Mouse (Mus musculus): ENCODE measurements at regions not wholly inside any gene's neighbourhood (a gene's known extent, or its start where the extent isn't known, plus 50 kb on each side); places are given as distances from the start of the nearest gene placed in this dataset.

- no peak for ATAC-seq
- Histone ChIP-seq H3K4me3 (no peak overlapping the region), H3K27ac (no peak overlapping the region), H3K9ac (no peak overlapping the region), H3K36me3 (ENCODE audit: poor library complexity, severe bottlenecking) (no peaks in the 10 kb centered on the region), H3K9me3 (replicated peaks) (no peaks in the 10 kb centered on the region), H3K4me2 (no peak overlapping the region), H3K4me1 (no peaks in the 10 kb centered on the region), H3K27me3 (no peaks in the 10 kb centered on the region)
- 69% methylated on average over 4 of the region's 4 CpGs for WGBS
Observed at GRCm38 (mm10) chr9:113026096-113026903, 681.8 kb downstream of the Pdcd6ip start.

- Histone ChIP-seq H3K4me3 (no peak overlapping the region), H3K27ac (no peak overlapping the region), H3K36me3 (ENCODE audit: poor library complexity, severe bottlenecking) (no peaks in the 10 kb centered on the region), H3K27me3 (no peaks in the 10 kb centered on the region), H3K4me2 (no peak overlapping the region), H3K9me3 (replicated peaks) (no peaks in the 10 kb centered on the region), H3K4me1 (no peaks in the 10 kb centered on the region), H3K9ac (no peak overlapping the region)
- ATAC-seq = no peak
- WGBS = 78% methylated on average over 6 of the region's 6 CpGs
Observed at GRCm38 (mm10) chr9:113021866-113022645, 686.0 kb downstream of the Pdcd6ip start.

GRCm38 (mm10) chr9:113019576-113019975, 688.5 kb downstream of the Pdcd6ip start:
- Histone ChIP-seq H3K4me3 (no peak overlapping the region), H3K27me3 (no peaks in the 10 kb centered on the region), H3K36me3 (ENCODE audit: poor library complexity, severe bottlenecking) (no peaks in the 10 kb centered on the region), H3K9ac (no peak overlapping the region), H3K27ac (no peak overlapping the region), H3K4me1 (no peaks in the 10 kb centered on the region), H3K9me3 (replicated peaks) (no peaks in the 10 kb centered on the region), H3K4me2 (no peak overlapping the region)
- WGBS = 57% methylated on average over 6 of the region's 6 CpGs
- ATAC-seq = no peak

GRCm38 (mm10) chr9:113008106-113008505, 700.0 kb downstream of the Pdcd6ip start:
- no peak overlapping the region for H3K4me3 ChIP-seq
- no peak overlapping the region for H3K27ac ChIP-seq
- WGBS = 86% methylated on average over 4 of the region's 4 CpGs
- ATAC-seq = no peak
- no peaks in the 10 kb centered on the region for H3K9me3 ChIP-seq (replicated peaks)
- no peaks in the 10 kb centered on the region for H3K36me3 ChIP-seq (ENCODE audit: poor library complexity, severe bottlenecking)
- H3K4me2 ChIP-seq = no peak overlapping the region
- H3K4me1 ChIP-seq = no peaks in the 10 kb centered on the region
- no peak overlapping the region for H3K9ac ChIP-seq
- no peaks in the 10 kb centered on the region for H3K27me3 ChIP-seq

GRCm38 (mm10) chr9:112996204-112996603, 711.9 kb downstream of the Pdcd6ip start:
- no peak overlapping the region for H3K9ac ChIP-seq
- no peaks in the 10 kb centered on the region for H3K9me3 ChIP-seq (replicated peaks)
- no peaks in the 10 kb centered on the region for H3K36me3 ChIP-seq (ENCODE audit: poor library complexity, severe bottlenecking)
- 89% methylated on average over 1 of the region's 1 CpGs for WGBS
- H3K4me2 ChIP-seq = no peak overlapping the region
- no peak overlapping the region for H3K27ac ChIP-seq
- H3K27me3 ChIP-seq = no peaks in the 10 kb centered on the region
- no peak overlapping the region for H3K4me3 ChIP-seq
- ATAC-seq = no peak
- H3K4me1 ChIP-seq = no peaks in the 10 kb centered on the region

- ATAC-seq = no peak
- H3K4me2 ChIP-seq = no peak overlapping the region
- 71% methylated on average over 4 of the region's 4 CpGs for WGBS
- H3K4me1 ChIP-seq = no peaks in the 10 kb centered on the region
- H3K4me3 ChIP-seq = no peak overlapping the region
- H3K27me3 ChIP-seq = no peaks in the 10 kb centered on the region
- no peak overlapping the region for H3K9ac ChIP-seq
- no peaks in the 10 kb centered on the region for H3K36me3 ChIP-seq (ENCODE audit: poor library complexity, severe bottlenecking)
- H3K27ac ChIP-seq = no peak overlapping the region
- H3K9me3 ChIP-seq (replicated peaks) = no peaks in the 10 kb centered on the region
Observed at GRCm38 (mm10) chr9:112994774-112995173, 713.3 kb downstream of the Pdcd6ip start.

- 84% methylated on average over 2 of the region's 2 CpGs for WGBS
- no peaks in the 10 kb centered on the region for H3K4me1 ChIP-seq
- H3K9ac ChIP-seq = no peak overlapping the region
- H3K27ac ChIP-seq = no peak overlapping the region
- ATAC-seq = no peak
- H3K4me2 ChIP-seq = no peak overlapping the region
- H3K4me3 ChIP-seq = no peak overlapping the region
- no peaks in the 10 kb centered on the region for H3K36me3 ChIP-seq (ENCODE audit: poor library complexity, severe bottlenecking)
- H3K27me3 ChIP-seq = no peaks in the 10 kb centered on the region
- H3K9me3 ChIP-seq (replicated peaks) = no peaks in the 10 kb centered on the region
Observed at GRCm38 (mm10) chr9:112993627-112994026, 714.4 kb downstream of the Pdcd6ip start.

GRCm38 (mm10) chr9:112992937-112993336, 715.1 kb downstream of the Pdcd6ip start:
- no peak overlapping the region for H3K4me2 ChIP-seq
- H3K36me3 ChIP-seq (ENCODE audit: poor library complexity, severe bottlenecking) = no peaks in the 10 kb centered on the region
- WGBS = 71% methylated on average over 3 of the region's 3 CpGs
- H3K27me3 ChIP-seq = no peaks in the 10 kb centered on the region
- no peaks in the 10 kb centered on the region for H3K9me3 ChIP-seq (replicated peaks)
- no peak for ATAC-seq
- no peak overlapping the region for H3K4me3 ChIP-seq
- H3K27ac ChIP-seq = no peak overlapping the region
- no peaks in the 10 kb centered on the region for H3K4me1 ChIP-seq
- H3K9ac ChIP-seq = no peak overlapping the region

GRCm38 (mm10) chr9:112983353-112983752, 724.7 kb downstream of the Pdcd6ip start:
- WGBS = 91% methylated on average over 6 of the region's 6 CpGs
- no peak overlapping the region for H3K4me2 ChIP-seq
- no peaks in the 10 kb centered on the region for H3K4me1 ChIP-seq
- no peak overlapping the region for H3K4me3 ChIP-seq
- no peaks in the 10 kb centered on the region for H3K36me3 ChIP-seq (ENCODE audit: poor library complexity, severe bottlenecking)
- H3K27ac ChIP-seq = no peak overlapping the region
- H3K27me3 ChIP-seq = no peaks in the 10 kb centered on the region
- H3K9me3 ChIP-seq (replicated peaks) = no peaks in the 10 kb centered on the region
- H3K9ac ChIP-seq = no peak overlapping the region
- ATAC-seq = no peak

- WGBS = 86% methylated on average over 1 of the region's 1 CpGs
- Histone ChIP-seq H3K36me3 (ENCODE audit: poor library complexity, severe bottlenecking) (no peaks in the 10 kb centered on the region), H3K4me3 (no peak overlapping the region), H3K4me1 (no peaks in the 10 kb centered on the region), H3K4me2 (no peak overlapping the region), H3K9me3 (replicated peaks) (no peaks in the 10 kb centered on the region), H3K9ac (no peak overlapping the region), H3K27me3 (no peaks in the 10 kb centered on the region), H3K27ac (no peak overlapping the region)
- ATAC-seq = no peak
Observed at GRCm38 (mm10) chr9:112951567-112951966, 715.8 kb upstream of the Arpp21 start.

GRCm38 (mm10) chr9:112950056-112950455, 714.3 kb upstream of the Arpp21 start:
- no peak overlapping the region for H3K4me3 ChIP-seq
- H3K4me2 ChIP-seq = no peak overlapping the region
- ATAC-seq = no peak
- 82% methylated on average over 2 of the region's 2 CpGs for WGBS
- no peak overlapping the region for H3K9ac ChIP-seq
- H3K36me3 ChIP-seq (ENCODE audit: poor library complexity, severe bottlenecking) = no peaks in the 10 kb centered on the region
- no peaks in the 10 kb centered on the region for H3K4me1 ChIP-seq
- H3K9me3 ChIP-seq (replicated peaks) = no peaks in the 10 kb centered on the region
- H3K27ac ChIP-seq = no peak overlapping the region
- H3K27me3 ChIP-seq = no peaks in the 10 kb centered on the region

- Histone ChIP-seq H3K4me3 (no peak overlapping the region), H3K27ac (no peak overlapping the region), H3K36me3 (ENCODE audit: poor library complexity, severe bottlenecking) (no peaks in the 10 kb centered on the region), H3K9ac (no peak overlapping the region), H3K27me3 (no peaks in the 10 kb centered on the region), H3K4me2 (no peak overlapping the region), H3K9me3 (replicated peaks) (no peaks in the 10 kb centered on the region), H3K4me1 (no peaks in the 10 kb centered on the region)
- no peak for ATAC-seq
Observed at GRCm38 (mm10) chr9:112938781-112939180, 703.0 kb upstream of the Arpp21 start.

All from forebrain, embryonic 13.5 days (tissue).